Mouse (Mus musculus) forebrain, embryonic 12.5 days (tissue): ENCODE measurements around the gene Kbtbd8. TPM values are rescaled to one million over a fixed set of nuclear protein-coding genes. Genes with fewer than 3 reads are reported as not detected.

Experiments
- ATAC-seq: fragments of 200-750 bp; cut with Nextera tagmentation; 2 replicates; pipeline ENCODE4 v1.8.0; 2017; ENCODE audit warnings: moderate TSS enrichment; ENCODE audit not compliant: low FRiP score
- H3K27ac ChIP-seq: fragments of 300-500 bp; sonication (generic); 2 replicates; pipeline ENCODE4 v1.5.1; 2016; ENCODE audit warnings: mild to moderate bottlenecking
- H3K27me3 ChIP-seq: fragments of 300-500 bp; sonication (generic); 2 replicates; pipeline ENCODE4 v1.6.1; 2016; ENCODE audit warnings: mild to moderate bottlenecking
- H3K36me3 ChIP-seq: fragments of 300-500 bp; sonication (generic); replicated peaks from 2 replicates; pipeline ENCODE4 v1.6.1; 2016; ENCODE audit warnings: mild to moderate bottlenecking
- H3K4me1 ChIP-seq: fragments of 300-500 bp; sonication (generic); 2 replicates; pipeline ENCODE4 v1.6.1; 2016
- H3K4me2 ChIP-seq: fragments of 300-500 bp; sonication (generic); 2 replicates; pipeline ENCODE4 v1.6.1; 2016; ENCODE audit warnings: mild to moderate bottlenecking, moderate library complexity
- H3K4me3 ChIP-seq: fragments of 300-500 bp; sonication (generic); replicated peaks from 2 replicates; pipeline ENCODE4 v1.5.1; 2016; ENCODE audit warnings: mild to moderate bottlenecking
- H3K9ac ChIP-seq: fragments of 300-500 bp; sonication (generic); 2 replicates; pipeline ENCODE4 v1.6.1; 2016; ENCODE audit warnings: mild to moderate bottlenecking
- H3K9me3 ChIP-seq: fragments of 300-500 bp; sonication (generic); 2 replicates; pipeline ENCODE4 v1.6.1; 2016
- WGBS: fragments of 180-500 bp; shearing (Covaris S2); methylation state at CpG from one replicate; pipeline ENCODE4 v1.1.7; 2016; 5-methylcytosine and 5-hydroxymethylcytosine counted together
- polyA plus RNA-seq: library from polyadenylated mRNA; unstranded; fragments of >200 nt; fragmentation: Nextera tagmentation; extraction: Ambion mirVana; gene quantifications from 2 replicates; pipeline ENCODE4 v1.2.1, GENCODE M21; 2016

Gene Kbtbd8
- 9.3 and 11.1 TPM in 2 replicates for polyA plus RNA-seq

DNA sequence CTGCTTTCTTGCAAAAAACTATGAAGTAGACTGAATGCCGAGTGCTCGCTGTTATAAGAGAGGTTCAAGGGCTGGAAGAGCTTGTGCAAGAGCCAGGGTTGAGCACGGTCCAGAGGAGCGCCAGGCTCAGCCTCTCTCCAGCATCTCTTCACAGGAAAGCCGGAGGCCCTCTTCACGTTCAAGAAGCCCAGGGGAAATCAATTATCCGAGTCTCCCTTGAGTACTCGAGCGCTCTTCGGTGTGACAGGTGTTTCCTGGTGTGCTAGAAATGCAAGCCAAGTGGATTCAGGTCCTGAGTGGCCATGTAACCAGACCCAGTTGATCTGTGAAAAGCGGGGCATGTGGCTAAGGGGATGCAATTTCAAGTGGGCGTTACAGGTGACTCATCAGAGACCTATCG is at the start of gene Kbtbd8:
Gene Kbtbd8, plus strand, starts transcription at position 295 of the 400 bp plus-strand sequence.
- H3K4me3 ChIP-seq = peak within 1 kb of the TSS; percentile 61
- 32% methylated on average over 13 of the region's 13 CpGs for WGBS
- peak within 1 kb of the TSS; percentile 73 for H3K27ac ChIP-seq
- ATAC-seq = peak; percentile 43
- H3K27me3 ChIP-seq = peaks cover 4% of the 10 kb centered on the region; the same call in 1 of the 2 replicates
- H3K9me3 ChIP-seq = no peaks in the 10 kb centered on the region
- H3K36me3 ChIP-seq = peaks cover under 1% of the 10 kb centered on the region
- peaks cover 15% of the 10 kb centered on the region for H3K4me1 ChIP-seq
- peak within 1 kb of the TSS; percentile 61 for H3K4me2 ChIP-seq
- peak within 1 kb of the TSS; percentile 61 for H3K9ac ChIP-seq

- no peaks in the 10 kb centered on the region for H3K9me3 ChIP-seq
- H3K4me1 ChIP-seq = no peaks in the 10 kb centered on the region
- WGBS = 90% methylated on average over 10 of the region's 10 CpGs
- H3K36me3 ChIP-seq = no peaks in the 10 kb centered on the region
- H3K4me2 ChIP-seq = no peak overlapping the region
- no peak for ATAC-seq
- H3K9ac ChIP-seq = no peak overlapping the region
- H3K27ac ChIP-seq = no peak overlapping the region
- no peak overlapping the region for H3K4me3 ChIP-seq
- H3K27me3 ChIP-seq = no peaks in the 10 kb centered on the region
Observed at GRCm38 (mm10) chr6:95069753-95070152, 47.3 kb upstream of the Kbtbd8 start.

- no peak overlapping the region for H3K9ac ChIP-seq
- H3K4me3 ChIP-seq = no peak overlapping the region
- H3K9me3 ChIP-seq = no peaks in the 10 kb centered on the region
- no peak overlapping the region for H3K27ac ChIP-seq
- H3K4me1 ChIP-seq = peaks cover 8% of the 10 kb centered on the region; the same call in 1 of the 2 replicates
- H3K36me3 ChIP-seq = no peaks in the 10 kb centered on the region
- ATAC-seq = no peak
- 0 out of 2 replicates have a peak, but pooled peaks cover 2% of the 10 kb centered on the region for H3K27me3 ChIP-seq
- WGBS = 42% methylated on average over 1 of the region's 1 CpGs
- H3K4me2 ChIP-seq = no peak overlapping the region
Observed at GRCm38 (mm10) chr6:95085276-95085675, 31.8 kb upstream of the Kbtbd8 start.

- no peak for ATAC-seq
- 61% methylated on average over 6 of the region's 6 CpGs for WGBS
- Histone ChIP-seq H3K36me3 (no peaks in the 10 kb centered on the region), H3K9me3 (no peaks in the 10 kb centered on the region), H3K27me3 (0 out of 2 replicates have a peak, but pooled peaks cover 2% of the 10 kb centered on the region), H3K4me2 (no peak overlapping the region), H3K27ac (no peak overlapping the region), H3K4me3 (no peak overlapping the region), H3K4me1 (peaks cover 8% of the 10 kb centered on the region; the same call in 1 of the 2 replicates), H3K9ac (no peak overlapping the region)
Observed at GRCm38 (mm10) chr6:95087154-95087846, 29.7 kb upstream of the Kbtbd8 start.

- Histone ChIP-seq H3K4me3 (no peak overlapping the region), H3K9ac (no peak overlapping the region), H3K4me2 (no peak overlapping the region), H3K27ac (no peak overlapping the region), H3K4me1 (peaks cover 8% of the 10 kb centered on the region; the same call in 1 of the 2 replicates), H3K36me3 (no peaks in the 10 kb centered on the region), H3K9me3 (no peaks in the 10 kb centered on the region), H3K27me3 (0 out of 2 replicates have a peak, but pooled peaks cover 2% of the 10 kb centered on the region)
- 43% methylated on average over 4 of the region's 4 CpGs for WGBS
- no peak for ATAC-seq
Observed at GRCm38 (mm10) chr6:95088075-95088474, 29.0 kb upstream of the Kbtbd8 start.

DNA sequence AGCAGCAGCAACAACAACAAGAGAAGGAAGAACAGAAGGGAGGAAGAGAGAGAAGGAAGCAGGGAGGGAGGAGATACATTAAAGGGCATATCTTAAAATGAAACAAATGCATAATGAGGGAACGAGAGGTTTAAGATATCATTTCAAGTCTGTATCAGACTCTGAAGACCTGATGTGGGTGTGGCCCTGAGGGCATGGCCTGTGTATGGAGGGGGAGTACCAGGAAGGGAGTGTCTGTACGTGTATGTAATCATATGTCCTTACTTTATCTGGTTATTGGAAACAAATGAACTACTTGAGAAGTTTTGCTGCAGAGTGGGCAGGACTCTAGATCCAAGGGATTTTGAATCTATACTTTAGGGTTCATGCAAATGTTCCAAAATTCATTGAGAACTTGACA is 22.3 kb upstream of the Kbtbd8 start:
- H3K4me2 ChIP-seq = no peak overlapping the region
- no peaks in the 10 kb centered on the region for H3K4me1 ChIP-seq
- no peak overlapping the region for H3K27ac ChIP-seq
- H3K9ac ChIP-seq = no peak overlapping the region
- no peak overlapping the region for H3K4me3 ChIP-seq
- no peak for ATAC-seq
- H3K27me3 ChIP-seq = no peaks in the 10 kb centered on the region
- H3K9me3 ChIP-seq = no peaks in the 10 kb centered on the region
- no peaks in the 10 kb centered on the region for H3K36me3 ChIP-seq
- WGBS = 74% methylated on average over 2 of the region's 2 CpGs

DNA sequence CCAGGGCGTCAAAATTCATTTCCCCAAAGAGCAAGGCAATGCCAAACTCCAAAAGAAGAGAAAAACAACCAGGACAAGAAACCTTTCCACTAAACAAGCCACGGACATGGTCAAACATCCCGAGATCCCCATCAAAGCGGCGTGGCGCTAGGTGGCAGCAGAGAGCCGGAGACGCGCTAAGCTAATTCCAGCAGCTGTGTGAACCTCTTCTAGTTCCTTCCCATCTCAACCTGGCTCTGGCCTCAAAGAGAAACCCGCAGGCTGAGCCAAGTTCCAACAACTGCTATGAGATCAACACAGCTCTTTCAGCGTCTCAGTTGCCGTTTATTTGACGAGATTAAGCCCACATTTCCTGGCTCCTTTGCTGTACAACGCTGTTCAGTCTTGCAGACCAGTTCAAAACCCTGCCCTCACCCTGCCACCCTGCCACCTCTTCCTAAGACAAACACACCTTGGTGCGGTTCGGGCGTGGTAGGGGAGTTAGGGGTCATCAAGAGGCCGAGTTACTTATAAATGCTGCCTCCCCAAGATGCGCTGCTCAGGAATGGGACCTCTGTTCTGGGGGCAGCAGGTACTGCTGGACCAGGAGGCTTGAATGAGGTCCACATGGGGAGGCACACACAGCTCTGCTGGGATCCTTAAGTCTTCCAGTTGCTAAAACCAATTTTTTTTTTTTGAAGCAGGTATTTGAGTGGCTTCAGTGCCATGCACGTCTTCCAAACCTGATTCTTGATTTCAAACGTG is 18.5 kb upstream of the Kbtbd8 start:
- Histone ChIP-seq H3K4me2 (no peak overlapping the region), H3K4me1 (peaks cover under 1% of the 10 kb centered on the region; the same call in 1 of the 2 replicates), H3K4me3 (no peak overlapping the region), H3K36me3 (no peaks in the 10 kb centered on the region), H3K27ac (no peak overlapping the region), H3K9me3 (no peaks in the 10 kb centered on the region), H3K9ac (no peak overlapping the region), H3K27me3 (0 out of 2 replicates have a peak, but pooled peaks cover 3% of the 10 kb centered on the region)
- WGBS = 27% methylated on average over 21 of the region's 21 CpGs
- no peak for ATAC-seq

DNA sequence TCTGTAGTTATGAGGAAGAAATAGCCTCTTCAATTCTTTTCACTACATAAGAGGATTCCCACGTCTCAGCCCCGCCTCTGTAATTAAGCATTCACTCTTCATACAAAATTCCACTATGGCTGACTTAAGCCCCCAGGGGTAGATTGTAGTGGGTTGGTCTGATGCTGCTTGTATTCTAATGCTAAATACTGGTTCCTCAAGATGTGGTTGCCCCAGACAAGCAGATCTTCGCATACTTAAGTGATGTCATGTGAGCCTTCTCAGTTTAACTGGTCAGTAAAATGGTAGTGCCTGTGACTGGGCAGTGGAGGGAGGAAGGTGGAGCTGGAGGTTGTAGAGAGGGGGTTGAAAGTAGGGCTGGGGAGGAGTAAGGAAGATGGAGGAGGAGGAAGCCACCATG is 13.3 kb upstream of the Kbtbd8 start:
- Histone ChIP-seq H3K27me3 (0 out of 2 replicates have a peak, but pooled peaks cover 3% of the 10 kb centered on the region), H3K4me3 (no peak overlapping the region), H3K9ac (no peak overlapping the region), H3K27ac (no peak overlapping the region), H3K4me2 (no peak overlapping the region), H3K4me1 (peaks cover 6% of the 10 kb centered on the region), H3K9me3 (no peaks in the 10 kb centered on the region), H3K36me3 (no peaks in the 10 kb centered on the region)
- 37% methylated on average over 3 of the region's 3 CpGs for WGBS
- ATAC-seq = no peak

DNA sequence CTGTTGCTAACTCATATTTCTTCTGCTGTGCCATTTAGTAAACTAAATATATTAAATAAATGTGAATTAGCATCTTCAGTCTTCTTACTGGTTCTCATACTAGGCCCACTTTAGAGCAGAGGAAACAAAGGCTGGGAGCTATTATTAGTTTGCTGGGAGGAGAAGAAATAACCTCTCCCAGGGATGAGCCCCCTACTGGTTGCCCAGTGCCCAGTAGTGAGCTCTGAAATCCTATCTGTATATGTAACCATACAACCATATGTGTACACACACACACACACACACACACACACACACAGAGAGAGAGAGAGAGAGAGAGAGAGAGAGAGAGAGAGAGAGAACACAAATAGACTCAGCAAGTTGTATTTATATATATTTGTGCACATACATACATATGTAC is 8.6 kb upstream of the Kbtbd8 start:
- Histone ChIP-seq H3K4me3 (no peak overlapping the region), H3K4me1 (peaks cover 6% of the 10 kb centered on the region), H3K27me3 (no peaks in the 10 kb centered on the region), H3K9ac (no peak overlapping the region), H3K4me2 (no peak overlapping the region), H3K36me3 (no peaks in the 10 kb centered on the region), H3K27ac (no peak overlapping the region), H3K9me3 (no peaks in the 10 kb centered on the region)
- no peak for ATAC-seq

DNA sequence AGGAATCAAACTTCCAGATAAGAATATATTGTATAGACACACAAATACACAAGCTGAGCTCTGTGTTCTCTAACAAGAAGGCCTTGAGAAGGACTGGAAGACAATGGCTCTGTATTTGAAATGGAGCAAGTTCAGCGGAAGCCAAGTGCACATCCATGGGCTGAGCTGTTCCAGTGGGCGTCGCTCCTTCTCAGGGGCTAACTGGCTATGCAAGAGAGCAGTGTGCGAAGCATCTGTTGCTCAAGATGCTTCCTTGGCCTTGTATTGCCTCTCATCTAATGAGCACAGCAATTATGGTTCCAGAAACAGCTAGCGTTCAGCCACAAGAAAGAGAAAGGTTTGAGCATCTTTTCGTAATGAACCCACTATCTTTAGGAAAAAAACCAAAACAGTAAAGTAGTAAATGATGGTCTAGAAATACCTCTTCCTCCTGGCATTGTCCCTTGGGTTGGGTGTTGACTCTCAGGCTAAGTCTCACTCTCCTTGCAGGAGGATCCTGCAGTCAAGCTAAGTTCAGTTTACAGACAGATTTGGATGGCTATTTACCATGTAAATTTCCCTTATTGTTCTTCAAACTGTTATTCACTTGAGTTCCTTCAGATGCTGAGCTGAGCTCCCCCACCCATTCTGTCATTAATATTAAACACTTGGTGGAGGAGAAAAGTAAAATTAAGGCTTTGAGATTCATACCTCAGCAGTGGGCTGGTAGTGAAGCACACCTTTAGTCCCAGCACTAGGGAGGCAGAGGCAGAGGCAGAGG is 7.2 kb upstream of the Kbtbd8 start:
- no peak for ATAC-seq
- Histone ChIP-seq H3K4me3 (no peak overlapping the region), H3K4me2 (no peak overlapping the region), H3K4me1 (no peaks in the 10 kb centered on the region), H3K36me3 (no peaks in the 10 kb centered on the region), H3K9ac (no peak overlapping the region), H3K9me3 (no peaks in the 10 kb centered on the region), H3K27me3 (no peaks in the 10 kb centered on the region), H3K27ac (no peak overlapping the region)
- WGBS = 82% methylated on average over 6 of the region's 6 CpGs

GRCm38 (mm10) chr6:95112015-95112414 is 5.0 kb upstream of the Kbtbd8 start:
- 68% methylated on average over 5 of the region's 5 CpGs for WGBS
- H3K27ac ChIP-seq = no peak overlapping the region
- ATAC-seq = no peak
- H3K9me3 ChIP-seq = no peaks in the 10 kb centered on the region
- no peak overlapping the region for H3K4me3 ChIP-seq
- H3K4me2 ChIP-seq = no peak overlapping the region
- no peaks in the 10 kb centered on the region for H3K36me3 ChIP-seq
- H3K27me3 ChIP-seq = peaks cover 4% of the 10 kb centered on the region; the same call in 1 of the 2 replicates
- H3K4me1 ChIP-seq = peaks cover 3% of the 10 kb centered on the region; the same call in 1 of the 2 replicates
- no peak overlapping the region for H3K9ac ChIP-seq

DNA sequence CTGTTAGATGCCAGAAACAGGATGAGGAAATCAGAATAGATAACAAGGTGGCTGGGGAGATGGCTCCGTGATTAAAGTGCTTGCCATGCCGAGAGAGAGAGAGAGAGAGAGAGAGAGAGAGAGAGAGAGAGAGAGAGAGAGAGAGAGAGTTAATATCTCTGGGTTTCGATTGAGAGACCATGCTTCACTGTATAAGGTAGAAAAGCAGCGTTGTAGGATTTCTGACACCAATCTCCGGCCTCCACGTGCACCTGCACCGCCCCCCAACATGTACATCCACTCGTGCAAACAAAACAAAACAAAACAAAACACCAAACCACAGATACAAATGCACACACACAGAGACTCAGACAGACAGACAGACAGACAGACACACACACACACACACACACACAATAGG is 527 bp upstream of the Kbtbd8 start:
- Histone ChIP-seq H3K27me3 (peaks cover 4% of the 10 kb centered on the region; the same call in 1 of the 2 replicates), H3K9ac (0 out of 2 replicates have a peak overlapping the region, but pooled peaks have one; percentile 18), H3K36me3 (no peaks in the 10 kb centered on the region), H3K9me3 (no peaks in the 10 kb centered on the region), H3K4me3 (no peak overlapping the region), H3K4me2 (no peak overlapping the region), H3K27ac (no peak overlapping the region), H3K4me1 (peaks cover 15% of the 10 kb centered on the region)
- ATAC-seq = no peak
- 64% methylated on average over 8 of the region's 8 CpGs for WGBS
